Mouse (Mus musculus): Measurements from ENCODE around the gene Tmem91. TPM values are rescaled to one million over a fixed set of nuclear protein-coding genes. Genes with fewer than 3 reads are reported as not detected.

The Tmem91 gene
- total and polyA plus RNA-seq, 3 experiments: 0.55 to 1.3 TPM; not detected in 1

DNA sequence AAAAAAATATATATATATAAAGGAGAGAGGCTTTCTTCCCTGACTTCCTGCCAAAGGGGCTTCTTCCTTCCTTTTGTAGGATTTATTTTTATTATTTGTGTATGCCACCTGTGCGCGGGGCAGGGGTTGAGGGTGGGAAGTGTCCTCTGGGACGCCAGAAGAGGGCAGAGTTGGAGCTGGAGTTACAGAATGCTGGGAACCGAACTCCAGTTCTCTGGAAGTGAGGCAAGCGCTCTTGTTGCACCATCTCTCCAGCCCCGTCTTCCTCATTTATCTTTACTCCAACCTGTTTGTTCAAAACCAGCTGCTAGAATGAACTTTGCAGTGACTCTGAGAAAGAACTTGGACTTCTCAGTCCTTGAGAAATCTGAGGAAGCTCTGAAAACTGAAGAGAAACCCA, 5.0 kb upstream of the Tmem91 start:
- peaks cover 0 to 16% of the 10 kb centered on the region in 2 experiments for H3K36me3 ChIP-seq (replicated peaks in 1 of 2; ENCODE audit: control insufficient read depth in 1 of 2, insufficient read depth in 1 of 2, low read length in 1 of 2)
- H3K4me3 ChIP-seq (replicated peaks in 1 of 3; ENCODE audit: low read depth in 2 of 3, low read length in 2 of 3, poor library complexity in 1 of 3): peak overlapping the region; percentile 37 to 71 (median 64)
- in situ Hi-C loops (cut with MboI; ENCODE audit: low pct_ligation_motif_present, low pct_unique_long_range_greater_than_20kb, low sequenced_read_pairs) (no loop called here), dilution Hi-C loops (cut with MboI; ENCODE audit: extremely low pct_ligation_motif_present, extremely low pct_unique_long_range_greater_than_20kb, low sequenced_read_pairs) (no loop called here)
- no peaks in the 10 kb centered on the region for H3K79me2 ChIP-seq (replicated peaks; ENCODE audit: control insufficient read depth, extremely low read depth, insufficient read depth, poor library complexity, severe bottlenecking)
- H3K27me3 ChIP-seq (replicated peaks): no peaks in the 10 kb centered on the region
- DNase-seq (ENCODE audit: extremely low read depth): no peak
- H3K4me2 ChIP-seq (ENCODE audit: insufficient read depth, low read depth, poor library complexity, severe bottlenecking): peak overlapping the region; percentile 42
- peak in 1 of 2 experiments; percentile 20; a peak in 2 of 4 replicates for TF ChIP-seq CTCF (conservative IDR thresholded peaks at IDR 0.05 in 1 of 2, IDR thresholded peaks at IDR 0.05 in 1 of 2; ENCODE audit: low read depth in 2 of 2, low read length in 2 of 2)
- no peak for TF ChIP-seq USF2 (conservative IDR thresholded peaks at IDR 0.05; ENCODE audit: low read depth, low read length)
- TF ChIP-seq EP300 (IDR thresholded peaks at IDR 0.05; ENCODE audit: low read length): no peak
- TF ChIP-seq CHD2 (IDR thresholded peaks at IDR 0.05; ENCODE audit: low read length): no peak
- no peak for TF ChIP-seq ELF1 (IDR thresholded peaks at IDR 0.05; ENCODE audit: low read depth, low read length)
- H3K9me3 ChIP-seq (replicated peaks; ENCODE audit: low read length): peaks cover 4% of the 10 kb centered on the region
- peaks cover 22 to 66% of the 10 kb centered on the region in 2 experiments for H3K4me1 ChIP-seq (ENCODE audit: control insufficient read depth in 1 of 2, insufficient read depth in 2 of 2)
- peak overlapping the region; percentile 87 for H3K9ac ChIP-seq (ENCODE audit: insufficient read depth, low read depth)
- H3K27ac ChIP-seq (ENCODE audit: insufficient read depth, low read depth): peak overlapping the region; percentile 93; the same call in 1 of the 2 replicates

DNA sequence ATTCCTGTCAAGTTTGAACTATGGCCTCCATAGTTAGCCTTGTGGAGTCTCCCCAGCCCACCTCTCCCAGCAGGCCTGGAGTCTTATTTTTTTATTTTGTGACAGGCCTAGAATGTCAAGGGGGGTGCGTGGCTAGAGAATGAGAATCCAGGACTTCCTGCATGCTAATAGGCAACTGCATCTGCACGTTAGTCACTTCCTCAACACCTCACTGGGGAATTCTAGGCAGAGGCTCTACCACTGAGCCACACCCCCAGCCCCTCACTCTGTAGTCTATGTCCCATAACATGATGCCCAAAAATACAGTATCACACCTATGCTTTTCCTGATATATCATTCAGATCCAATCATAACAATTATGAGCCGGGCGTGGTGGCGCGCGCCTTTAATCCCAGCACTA, 2.0 kb upstream of the Tmem91 start:
- Histone ChIP-seq H3K36me3 (replicated peaks in 1 of 2; ENCODE audit: control insufficient read depth in 1 of 2, insufficient read depth in 1 of 2, low read length in 1 of 2) (peaks cover 0 to 6% of the 10 kb centered on the region in 2 experiments), H3K9me3 (replicated peaks; ENCODE audit: low read length) (peaks cover 6% of the 10 kb centered on the region), H3K9ac (ENCODE audit: insufficient read depth, low read depth) (no peak overlapping the region), H3K4me1 (ENCODE audit: control insufficient read depth in 1 of 2, insufficient read depth in 2 of 2) (peaks cover 10 to 40% of the 10 kb centered on the region in 2 experiments; a peak in 3 of 4 replicates), H3K27me3 (replicated peaks) (no peaks in the 10 kb centered on the region), H3K4me3 (replicated peaks in 1 of 3; ENCODE audit: low read depth in 2 of 3, low read length in 2 of 3, poor library complexity in 1 of 3) (no peak overlapping the region), H3K79me2 (replicated peaks; ENCODE audit: control insufficient read depth, extremely low read depth, insufficient read depth, poor library complexity, severe bottlenecking) (no peaks in the 10 kb centered on the region), H3K27ac (ENCODE audit: insufficient read depth, low read depth) (no peak overlapping the region), H3K4me2 (ENCODE audit: insufficient read depth, low read depth, poor library complexity, severe bottlenecking) (no peak overlapping the region)
- TF ChIP-seq ETS1 (conservative IDR thresholded peaks at IDR 0.05; ENCODE audit: low read depth, low read length): no peak
- DNase-seq (ENCODE audit: extremely low read depth): no peak
- dilution Hi-C loops (cut with MboI; ENCODE audit: extremely low pct_ligation_motif_present, extremely low pct_unique_long_range_greater_than_20kb, low sequenced_read_pairs) (no loop called here), in situ Hi-C loops (cut with MboI; ENCODE audit: low pct_ligation_motif_present, low pct_unique_long_range_greater_than_20kb, low sequenced_read_pairs) (no loop called here)

DNA sequence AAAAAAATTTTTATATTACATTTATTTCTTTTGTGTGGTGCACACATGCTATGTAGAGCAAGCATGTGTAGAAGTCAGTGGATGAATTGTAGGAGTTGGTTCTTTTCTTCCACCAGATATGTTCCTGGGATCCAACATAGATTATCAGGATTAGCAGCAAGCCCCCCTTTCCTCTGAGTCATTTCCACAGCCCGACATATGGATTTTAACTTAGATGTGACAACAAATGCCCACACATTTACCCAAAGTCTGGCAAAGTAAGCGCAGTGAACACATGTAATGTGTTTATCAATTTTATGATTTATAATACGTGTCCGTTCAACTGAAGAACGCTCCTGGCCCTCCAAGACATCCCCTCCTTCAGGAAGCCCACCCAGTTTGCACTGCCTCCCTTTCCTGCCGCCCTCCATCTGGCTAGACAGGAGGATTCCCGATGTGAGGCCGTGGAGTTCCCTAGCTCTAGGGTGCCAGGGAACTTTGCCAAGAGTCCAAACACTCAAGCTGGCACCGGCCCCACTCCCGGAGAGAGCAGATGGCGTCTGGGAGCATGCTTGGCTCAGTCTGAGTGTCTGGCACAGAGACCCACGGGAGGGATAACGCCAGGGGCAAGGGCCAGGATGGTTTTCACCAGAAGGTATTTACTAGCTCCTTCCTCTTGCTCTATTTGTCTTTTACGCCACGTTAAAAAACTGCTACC, 1.3 kb upstream of the Tmem91 start:
- no peak overlapping the region for H3K27ac ChIP-seq (ENCODE audit: insufficient read depth, low read depth)
- peaks cover 0 to 8% of the 10 kb centered on the region in 2 experiments for H3K36me3 ChIP-seq (replicated peaks in 1 of 2; ENCODE audit: control insufficient read depth in 1 of 2, insufficient read depth in 1 of 2, low read length in 1 of 2)
- peaks cover 6 to 33% of the 10 kb centered on the region in 2 experiments; a peak in 3 of 4 replicates for H3K4me1 ChIP-seq (ENCODE audit: control insufficient read depth in 1 of 2, insufficient read depth in 2 of 2)
- H3K9ac ChIP-seq (ENCODE audit: insufficient read depth, low read depth): no peak overlapping the region
- H3K4me2 ChIP-seq (ENCODE audit: insufficient read depth, low read depth, poor library complexity, severe bottlenecking): no peak overlapping the region
- peaks cover 6% of the 10 kb centered on the region for H3K9me3 ChIP-seq (replicated peaks; ENCODE audit: low read length)
- in situ Hi-C loops (cut with MboI; ENCODE audit: low pct_ligation_motif_present, low pct_unique_long_range_greater_than_20kb, low sequenced_read_pairs) (no loop called here), dilution Hi-C loops (cut with MboI; ENCODE audit: extremely low pct_ligation_motif_present, extremely low pct_unique_long_range_greater_than_20kb, low sequenced_read_pairs) (no loop called here)
- TF ChIP-seq MEF2A (IDR thresholded peaks at IDR 0.05; ENCODE audit: borderline replicate concordance, low read depth, low read length) (no peak), PAX5 (IDR thresholded peaks at IDR 0.05; ENCODE audit: low read length) (no peak)
- no peak for DNase-seq (ENCODE audit: extremely low read depth)
- no peak overlapping the region for H3K4me3 ChIP-seq (replicated peaks in 1 of 3; ENCODE audit: low read depth in 2 of 3, low read length in 2 of 3, poor library complexity in 1 of 3)
- H3K79me2 ChIP-seq (replicated peaks; ENCODE audit: control insufficient read depth, extremely low read depth, insufficient read depth, poor library complexity, severe bottlenecking): no peaks in the 10 kb centered on the region
- H3K27me3 ChIP-seq (replicated peaks): no peaks in the 10 kb centered on the region
